Mouse (Mus musculus) left cerebral cortex, postnatal 36 days (tissue): ENCODE results near the gene Lsm2. TPM values are rescaled to one million over a fixed set of nuclear protein-coding genes. Genes with fewer than 3 reads are reported as not detected.
"Not testable (repeated sequence)": the region's sequence is repeated elsewhere in the genome, so short reads cannot be mapped to it uniquely, and the experiment has no call there.

Experiments used
- DNase-seq, 2 experiments: peaks; one replicate each; pipeline ENCODE4 v3.0.0; 2021 to 2022; ENCODE audit warnings: low spot score in 2 of 2, mixed read lengths in 1 of 2
- intact Hi-C: fragments of 180-260 bp; cut with DNase I; formaldehyde crosslinking; loops from one replicate; pipeline ENCODE4 v1.15.1; 2025
- total RNA-seq, 2 experiments: library from RNA; stranded (reverse); gene quantifications; 2 replicates each; pipeline ENCODE4 v1.2.3; 2021

Gene Lsm2
- total RNA-seq, 2 experiments from 2014 or later: 19.4 to 19.8 TPM

DNA sequence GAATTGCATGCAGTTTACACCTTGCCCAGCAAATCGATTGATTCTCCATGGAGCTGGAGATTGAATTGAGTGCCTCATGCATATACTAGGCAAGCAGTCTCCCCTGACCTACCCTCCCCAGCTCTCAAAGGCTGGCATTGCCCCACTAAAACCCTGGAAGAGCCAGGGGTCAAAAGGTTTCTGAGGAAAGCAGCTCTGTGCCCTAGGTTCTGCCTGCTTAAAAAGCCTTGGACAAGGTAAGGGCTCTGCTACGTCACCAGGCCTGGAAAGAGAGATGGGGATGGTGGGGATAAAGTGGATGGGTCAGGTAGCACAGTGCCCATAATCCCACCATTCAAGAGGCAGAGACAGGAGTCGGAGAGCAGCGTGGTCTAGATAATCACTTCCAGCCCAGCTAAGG lies 26.8 kb upstream of the Lsm2 start:
- DNase-seq: no peak
- intact Hi-C loops: loop anchor here (5.0 kb wide), 1 partner anchor 58 kb away; the partner anchor contains the start of genes C2 and Ehmt2

DNA sequence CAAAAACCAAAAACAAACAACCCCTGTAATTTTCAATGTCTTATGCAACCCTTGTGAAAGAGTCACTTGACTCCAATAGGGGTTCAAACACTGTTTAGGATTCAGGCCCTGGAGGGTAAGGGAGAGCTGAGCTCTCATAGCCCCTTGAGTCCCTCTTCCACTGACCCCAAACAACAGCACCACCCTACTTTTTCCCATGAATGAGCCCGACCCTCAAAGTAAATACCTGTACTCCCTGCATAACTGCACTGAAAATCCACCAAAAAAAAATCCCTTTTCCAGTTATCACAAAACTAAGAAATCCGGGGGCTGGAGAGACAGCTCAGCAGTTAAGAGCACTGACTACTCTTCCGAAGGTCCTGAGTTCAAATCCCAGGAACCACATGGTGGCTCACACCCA lies 25.8 kb upstream of the Lsm2 start:
- intact Hi-C loops: no loop called here
- no peak for DNase-seq

DNA sequence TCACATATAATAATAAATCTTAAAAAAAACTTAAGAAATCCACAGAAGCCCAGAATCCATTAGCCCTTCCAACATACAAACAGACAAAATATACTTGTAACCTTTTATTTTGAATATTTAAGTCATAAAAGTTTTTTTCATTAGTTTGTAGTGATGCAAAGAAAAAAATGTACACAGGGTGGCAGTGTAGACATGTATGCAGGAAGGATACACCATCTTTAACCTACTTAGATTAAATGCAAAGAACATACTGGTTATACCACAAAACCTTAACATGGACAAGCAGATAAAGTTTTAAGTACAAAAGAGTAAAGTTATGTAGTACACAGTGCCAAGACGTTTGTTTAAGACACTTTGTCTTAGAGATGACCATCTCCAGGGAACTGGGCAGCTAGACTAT lies 25.3 kb upstream of the Lsm2 start:
- DNase-seq: no peak
- intact Hi-C loops: no loop called here

DNA sequence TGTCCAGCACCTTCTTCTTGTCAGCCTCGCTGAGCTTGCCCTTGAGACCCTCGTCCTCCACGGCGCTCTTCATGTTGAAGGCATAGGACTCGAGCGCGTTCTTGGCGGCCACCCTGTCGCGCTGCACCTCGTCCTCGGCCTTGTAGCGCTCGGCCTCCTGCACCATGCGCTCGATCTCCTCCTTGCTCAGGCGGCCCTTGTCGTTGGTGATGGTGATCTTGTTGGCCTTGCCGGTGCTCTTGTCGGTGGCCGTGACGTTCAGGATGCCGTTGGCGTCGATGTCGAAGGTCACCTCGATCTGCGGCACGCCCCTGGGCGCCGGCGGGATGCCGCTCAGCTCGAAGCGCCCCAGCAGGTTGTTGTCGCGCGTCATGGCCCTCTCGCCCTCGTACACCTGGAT lies 24.4 kb upstream of the Lsm2 start:
- intact Hi-C loops, DNase-seq: not testable (repeated sequence)

DNA sequence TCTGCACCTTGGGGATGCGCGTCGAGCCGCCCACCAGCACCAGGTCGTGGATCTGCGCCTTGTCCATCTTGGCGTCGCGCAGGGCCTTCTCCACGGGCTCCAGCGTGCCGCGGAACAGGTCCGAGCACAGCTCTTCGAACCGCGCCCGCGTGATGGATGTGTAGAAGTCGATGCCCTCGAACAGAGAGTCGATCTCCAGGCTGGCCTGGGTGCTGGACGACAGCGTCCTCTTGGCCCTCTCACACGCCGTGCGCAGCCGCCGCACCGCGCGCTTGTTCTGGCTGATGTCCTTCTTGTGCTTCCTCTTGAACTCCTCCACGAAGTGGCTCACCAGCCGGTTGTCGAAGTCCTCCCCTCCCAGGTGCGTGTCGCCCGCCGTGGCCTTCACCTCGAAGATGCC lies 23.7 kb upstream of the Lsm2 start:
- intact Hi-C loops, DNase-seq: not testable (repeated sequence)

DNA sequence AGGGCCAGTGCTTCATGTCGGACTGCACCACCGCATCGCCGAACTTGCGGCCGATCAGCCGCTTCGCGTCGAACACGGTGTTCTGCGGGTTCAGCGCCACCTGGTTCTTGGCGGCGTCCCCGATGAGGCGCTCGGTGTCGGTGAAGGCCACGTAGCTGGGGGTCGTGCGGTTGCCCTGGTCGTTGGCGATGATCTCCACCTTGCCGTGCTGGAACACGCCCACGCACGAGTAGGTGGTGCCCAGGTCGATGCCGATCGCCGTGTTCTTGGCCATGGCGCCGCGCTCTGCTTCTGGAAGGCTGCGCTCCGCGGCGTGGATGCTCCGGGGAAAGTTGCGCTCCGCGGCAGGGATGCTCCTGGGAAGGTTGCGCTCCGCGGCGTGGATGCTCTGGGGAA lies 22.9 kb upstream of the Lsm2 start:
- intact Hi-C loops, DNase-seq: not testable (repeated sequence)

DNA sequence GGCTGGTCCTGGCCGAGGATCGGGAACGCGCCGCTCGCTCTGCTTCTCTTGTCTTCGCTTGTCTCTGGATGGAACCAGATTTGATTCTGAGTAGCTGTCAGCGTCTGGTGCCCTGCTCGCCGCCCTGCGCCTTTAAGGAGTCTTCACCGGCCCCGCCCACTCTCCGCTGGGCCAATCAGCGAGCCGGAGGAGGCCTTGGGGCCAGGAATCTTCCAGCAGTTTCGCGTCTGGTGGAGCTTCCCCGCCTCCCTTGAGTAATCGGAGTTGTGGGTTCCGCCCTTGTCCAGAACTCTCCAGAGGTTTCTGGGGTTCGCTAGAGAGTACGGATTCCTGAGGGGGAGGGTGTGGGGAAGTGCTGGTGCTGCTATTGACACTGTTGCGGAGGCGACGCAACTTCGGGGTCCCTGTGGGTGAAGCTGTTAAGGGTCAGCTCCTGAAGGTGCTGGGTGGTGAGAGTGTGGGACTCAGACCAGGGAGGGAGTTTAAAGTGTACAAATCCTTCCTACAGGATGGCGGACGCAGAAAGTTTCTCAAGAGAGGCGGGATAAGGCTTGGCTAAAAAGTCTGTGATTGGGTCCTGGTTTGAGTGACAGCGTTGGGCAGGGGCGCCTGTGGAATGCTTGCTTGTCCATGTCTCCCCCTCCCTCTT lies 22.4 kb upstream of the Lsm2 start, which contains the start of gene Hspa1b:
Gene Hspa1b (minus strand): TSS at position 109 of the 649 bp plus-strand sequence.
- peak; percentile 84 to 87 for DNase-seq
- intact Hi-C loops: not testable (repeated sequence)

DNA sequence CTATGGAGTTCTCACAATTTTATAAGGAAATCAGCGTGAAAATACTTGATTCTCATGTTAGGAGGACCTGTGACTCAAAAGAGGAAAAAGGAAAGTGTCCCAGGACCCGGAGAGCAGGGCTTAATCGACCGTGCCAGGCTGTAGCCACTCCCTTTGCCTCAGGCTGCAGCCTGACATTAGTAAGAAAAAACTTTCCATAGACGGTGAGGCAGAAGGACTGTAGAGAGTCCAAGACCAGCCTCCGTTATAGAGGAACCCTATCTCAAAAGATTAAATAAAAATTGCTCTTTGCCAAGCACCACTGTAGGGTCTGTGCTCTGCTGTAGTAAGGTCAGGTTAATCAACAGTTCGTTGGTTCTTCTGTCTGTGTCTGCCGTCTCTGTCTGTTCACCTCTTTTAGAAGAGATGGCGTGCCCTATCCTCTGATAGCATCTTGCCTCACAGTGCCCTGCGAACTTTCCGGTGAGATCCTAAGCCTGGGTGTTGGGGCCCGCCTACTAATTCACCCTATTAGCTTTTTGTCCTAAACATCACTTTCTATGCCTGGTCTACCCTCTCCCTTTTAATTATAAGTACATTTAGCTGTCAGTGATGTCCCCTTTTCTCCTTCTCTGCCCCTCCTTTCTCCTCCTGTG lies 21.7 kb upstream of the Lsm2 start:
- no peak for DNase-seq
- intact Hi-C loops: no loop called here

DNA sequence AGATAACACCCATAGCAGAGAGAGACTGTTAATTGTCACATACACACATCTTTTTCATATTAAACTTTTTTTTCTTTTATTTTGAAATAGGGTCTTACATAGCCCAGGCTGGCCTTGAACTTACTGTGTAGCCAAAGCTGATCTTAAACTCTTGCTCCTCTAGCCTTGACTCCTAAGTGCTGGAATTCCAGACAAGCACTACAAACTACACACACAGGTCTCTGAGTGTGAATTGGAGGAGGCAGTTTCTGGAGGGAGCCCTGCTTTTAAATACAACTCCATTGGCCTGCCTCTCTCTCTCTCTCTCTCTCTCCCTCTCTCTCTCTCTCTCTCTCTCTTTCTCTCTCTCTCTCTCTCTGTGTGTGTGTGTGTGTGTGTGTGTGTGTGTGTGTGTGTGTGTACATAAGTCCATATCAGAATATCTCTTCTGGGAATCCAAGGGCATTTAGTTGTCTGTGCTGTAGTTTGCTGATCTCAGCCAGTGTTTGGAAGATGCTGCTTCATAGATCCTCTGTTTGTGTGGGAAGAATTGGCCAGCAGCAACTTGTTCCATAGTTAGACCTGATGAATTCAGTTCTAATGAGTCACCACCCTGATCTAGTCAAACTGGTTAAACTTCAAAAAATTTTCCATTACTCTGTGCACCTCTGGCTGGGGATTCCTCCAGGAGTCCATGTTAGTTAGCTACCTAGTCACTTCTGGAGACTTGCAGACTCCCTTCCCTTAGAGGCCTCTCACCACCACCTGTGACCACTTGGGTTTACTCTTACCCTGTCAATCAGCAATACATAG lies 20.8 kb upstream of the Lsm2 start:
- no peak for DNase-seq
- intact Hi-C loops: no loop called here

DNA sequence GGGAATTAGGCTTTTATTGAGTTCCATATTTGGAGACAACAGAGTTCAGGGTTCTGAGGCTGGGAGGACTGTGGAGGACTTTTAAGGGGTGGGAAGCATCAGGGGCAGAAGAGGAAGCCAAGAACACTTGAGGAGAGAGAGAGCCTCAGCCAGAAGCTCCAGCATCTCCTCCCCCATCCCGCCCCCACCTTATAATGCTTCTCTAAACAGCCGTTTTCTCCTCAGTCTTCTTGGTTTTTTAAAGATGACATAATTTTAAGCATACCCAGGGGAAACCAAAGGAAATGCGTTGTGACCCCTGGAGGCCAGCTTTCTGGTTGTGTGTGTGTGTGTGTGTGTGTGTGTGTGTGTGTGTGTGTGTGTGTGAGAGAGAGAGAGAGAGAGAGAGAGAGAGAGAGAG lies 19.5 kb upstream of the Lsm2 start:
- no peak for DNase-seq
- intact Hi-C loops: no loop called here

DNA sequence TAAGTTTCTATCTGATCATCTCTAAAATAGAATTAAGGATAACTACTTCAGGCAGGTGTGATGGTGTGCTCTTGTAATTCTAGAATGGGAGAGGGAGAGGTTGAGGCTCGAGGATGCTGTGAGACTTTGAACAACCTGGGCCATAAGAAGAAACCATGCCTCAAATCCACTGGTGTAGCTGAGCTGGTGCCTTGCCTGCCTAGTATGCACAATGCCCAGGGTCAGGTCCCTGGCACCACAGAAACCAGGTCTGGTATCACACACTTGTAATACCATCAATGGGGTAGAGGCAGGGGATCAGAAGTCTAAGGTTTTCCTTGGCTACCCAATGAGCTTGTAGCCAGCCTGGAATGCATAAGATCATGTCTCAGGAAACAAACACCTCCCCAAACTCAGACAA lies 18.8 kb upstream of the Lsm2 start:
- DNase-seq: no peak
- intact Hi-C loops: no loop called here

DNA sequence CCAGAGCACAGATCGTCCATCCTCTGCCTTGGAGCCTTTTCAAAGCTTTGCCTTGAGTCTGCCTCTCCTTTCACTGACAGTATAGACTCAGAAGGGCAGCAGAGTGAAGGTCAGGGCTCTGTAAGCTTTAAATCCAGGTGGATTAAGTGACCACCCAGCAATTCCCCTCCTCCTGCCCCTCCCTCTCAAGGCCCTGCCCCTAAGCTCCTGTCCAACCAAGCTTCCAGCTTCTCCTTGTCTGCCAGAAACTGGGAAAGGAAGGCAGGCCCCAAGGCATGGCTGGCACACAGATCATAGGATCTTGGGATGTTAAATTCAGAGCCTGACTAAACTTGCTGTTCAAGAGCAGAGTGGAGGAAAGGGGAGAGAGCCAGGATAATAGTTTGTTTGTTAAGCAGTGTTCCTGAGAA lies 17.0 kb upstream of the Lsm2 start:
- intact Hi-C loops: no loop called here

DNA sequence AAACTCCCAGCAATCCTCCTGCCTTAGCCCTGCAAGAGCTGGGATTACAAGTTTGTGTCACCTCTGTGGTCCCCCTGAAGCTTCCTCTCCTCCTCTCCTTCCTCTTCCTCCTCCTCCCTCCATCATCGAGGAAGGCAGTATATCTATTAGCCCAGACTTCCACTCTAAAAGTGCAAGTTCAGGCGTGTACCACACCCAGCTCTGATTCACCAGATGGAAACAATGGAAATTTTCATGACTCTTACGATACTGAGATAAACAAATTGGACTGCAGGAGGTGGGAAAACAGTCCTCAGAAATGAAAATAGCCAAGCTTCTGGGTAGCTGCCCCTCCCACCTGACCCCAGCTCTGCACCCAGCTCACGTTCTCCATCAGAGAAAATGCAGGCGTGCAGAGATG lies 16.0 kb upstream of the Lsm2 start:
- intact Hi-C loops: no loop called here
- no peak for DNase-seq

More for the DNA sequence above, 17.0 kb upstream of the Lsm2 start:
- DNase-seq: no peak

DNA sequence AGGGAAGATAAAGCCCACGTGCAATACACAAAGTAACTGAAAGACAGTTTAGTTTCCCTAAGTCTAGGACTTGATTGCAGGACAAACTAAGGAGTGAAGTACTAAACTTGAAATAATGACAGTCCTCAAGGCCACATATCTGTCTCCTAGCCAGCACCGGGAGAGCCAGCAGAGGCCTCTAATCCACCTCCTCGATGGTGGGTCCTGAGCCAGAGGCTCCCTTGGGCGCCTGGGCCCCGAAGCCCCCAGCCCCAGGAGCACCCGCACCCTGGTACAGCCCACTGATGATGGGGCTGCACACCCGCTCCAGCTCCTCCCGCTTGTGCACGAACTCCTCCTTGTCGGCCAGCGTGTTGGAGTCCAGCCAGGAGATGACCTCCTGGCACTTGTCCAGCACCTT lies 11.8 kb upstream of the Lsm2 start, which contains the start of gene Gm20481:
Gene Gm20481 (plus strand): TSS at position 91 of the 400 bp plus-strand sequence.
- intact Hi-C loops, DNase-seq: not testable (repeated sequence)

DNA sequence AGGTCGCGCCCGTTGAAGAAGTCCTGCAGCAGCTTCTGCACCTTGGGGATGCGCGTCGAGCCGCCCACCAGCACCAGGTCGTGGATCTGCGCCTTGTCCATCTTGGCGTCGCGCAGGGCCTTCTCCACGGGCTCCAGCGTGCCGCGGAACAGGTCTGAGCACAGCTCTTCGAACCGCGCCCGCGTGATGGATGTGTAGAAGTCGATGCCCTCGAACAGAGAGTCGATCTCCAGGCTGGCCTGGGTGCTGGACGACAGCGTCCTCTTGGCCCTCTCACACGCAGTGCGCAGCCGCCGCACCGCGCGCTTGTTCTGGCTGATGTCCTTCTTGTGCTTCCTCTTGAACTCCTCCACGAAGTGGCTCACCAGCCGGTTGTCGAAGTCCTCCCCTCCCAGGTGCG lies 10.8 kb upstream of the Lsm2 start:
- intact Hi-C loops: not testable (repeated sequence)

DNA sequence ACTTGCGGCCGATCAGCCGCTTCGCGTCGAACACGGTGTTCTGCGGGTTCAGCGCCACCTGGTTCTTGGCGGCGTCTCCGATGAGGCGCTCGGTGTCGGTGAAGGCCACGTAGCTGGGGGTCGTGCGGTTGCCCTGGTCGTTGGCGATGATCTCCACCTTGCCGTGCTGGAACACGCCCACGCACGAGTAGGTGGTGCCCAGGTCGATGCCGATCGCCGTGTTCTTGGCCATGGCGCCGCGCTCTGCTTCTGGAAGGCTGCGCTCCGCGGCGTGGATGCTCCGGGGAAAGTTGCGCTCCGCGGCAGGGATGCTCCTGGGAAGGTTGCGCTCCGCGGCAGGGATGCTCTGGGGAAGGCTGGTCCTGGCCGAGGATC lies 10.0 kb upstream of the Lsm2 start:
- intact Hi-C loops, DNase-seq: not testable (repeated sequence)

More for the DNA sequence above, 10.8 kb upstream of the Lsm2 start:
- not testable (repeated sequence) for DNase-seq

DNA sequence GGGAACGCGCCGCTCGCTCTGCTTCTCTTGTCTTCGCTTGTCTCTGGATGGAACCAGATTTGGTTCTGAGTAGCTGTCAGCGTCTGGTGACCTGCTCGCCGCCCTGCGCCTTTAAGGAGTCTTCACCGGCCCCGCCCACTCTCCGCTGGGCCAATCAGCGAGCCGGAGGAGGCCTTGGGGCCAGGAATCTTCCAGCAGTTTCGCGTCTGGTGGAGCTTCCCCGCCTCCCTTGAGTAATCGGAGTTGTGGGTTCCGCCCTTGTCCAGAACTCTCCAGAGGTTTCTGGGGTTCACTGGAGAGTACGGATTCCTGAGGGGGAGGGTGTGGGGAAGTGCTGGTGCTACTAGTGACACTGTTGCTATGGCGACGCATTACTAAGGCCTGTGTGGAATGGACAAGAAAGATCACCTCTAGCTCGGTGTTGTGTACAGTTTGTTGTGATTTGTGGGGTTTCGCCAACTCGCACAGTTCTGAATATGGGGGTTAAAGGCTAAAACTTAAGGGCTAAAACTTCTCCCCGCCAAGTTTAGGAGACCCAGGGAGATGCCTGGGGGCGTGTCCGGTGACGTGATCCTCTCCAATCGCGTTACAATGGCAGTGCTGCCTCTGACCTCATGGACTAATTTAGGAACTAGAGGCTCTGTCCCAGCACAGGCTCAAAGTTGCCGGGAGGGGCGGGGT lies 9.5 kb upstream of the Lsm2 start, which contains the start of the genes Hspa1a and Hspa1l:
Gene Hspa1a (minus strand): TSS at position 88 of the 681 bp plus-strand sequence.
Gene Hspa1l (plus strand): TSS at position 635 of the 681 bp plus-strand sequence.
- intact Hi-C loops: not testable (repeated sequence)
- DNase-seq: peak; percentile 83

DNA sequence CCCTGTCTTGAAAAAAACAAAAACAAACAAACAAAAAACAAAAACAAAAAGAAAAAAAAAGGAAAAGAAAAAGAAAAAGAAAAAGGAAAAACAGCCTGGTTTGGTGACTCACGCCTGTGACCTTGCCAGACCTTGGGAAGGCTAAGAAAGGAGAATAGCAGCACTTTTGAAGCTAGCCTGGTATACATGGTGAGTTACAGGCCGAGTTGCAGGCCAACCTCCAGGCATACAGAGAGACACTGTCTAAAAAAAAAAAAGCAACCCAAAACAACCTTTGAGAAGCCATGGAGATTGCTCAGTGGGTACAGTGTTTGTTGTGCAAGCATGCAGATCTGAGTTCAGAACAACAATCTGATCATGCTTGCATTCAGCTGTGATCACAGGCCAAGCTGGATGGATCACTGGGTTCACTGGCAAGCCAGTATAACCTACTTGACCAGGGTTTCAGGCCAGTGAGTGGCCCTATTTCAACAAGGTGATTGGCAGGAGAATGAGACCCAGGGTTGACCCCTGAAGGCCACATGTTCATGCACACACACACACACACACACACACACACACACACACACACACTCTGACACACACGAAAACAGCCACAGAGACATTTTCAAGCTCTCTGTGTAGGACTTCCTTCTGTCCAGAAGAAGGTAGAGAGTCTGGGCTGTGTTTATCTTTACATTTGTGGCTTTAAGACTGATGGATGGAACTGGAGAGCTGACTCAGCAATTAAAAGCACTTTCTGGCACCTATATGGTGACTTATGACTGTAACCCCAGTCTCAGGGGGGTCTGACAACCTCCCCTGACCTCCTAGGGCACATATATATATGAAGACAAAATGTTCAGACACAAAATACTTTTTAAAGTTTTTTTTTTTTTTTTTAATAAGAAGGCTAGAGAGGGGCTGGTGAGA lies 5.8 kb upstream of the Lsm2 start:
- intact Hi-C loops: no loop called here
- DNase-seq: no peak

DNA sequence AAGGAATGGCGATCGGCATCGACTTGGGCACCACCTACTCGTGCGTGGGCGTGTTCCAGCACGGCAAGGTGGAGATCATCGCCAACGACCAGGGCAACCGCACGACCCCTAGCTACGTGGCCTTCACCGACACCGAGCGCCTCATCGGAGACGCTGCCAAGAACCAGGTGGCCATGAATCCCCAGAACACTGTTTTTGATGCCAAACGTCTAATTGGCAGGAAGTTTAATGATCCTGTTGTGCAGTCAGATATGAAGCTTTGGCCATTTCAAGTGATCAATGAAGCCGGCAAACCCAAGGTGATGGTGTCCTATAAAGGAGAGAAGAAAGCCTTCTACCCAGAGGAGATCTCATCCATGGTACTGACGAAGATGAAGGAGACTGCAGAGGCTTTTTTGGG lies 4.7 kb upstream of the Lsm2 start:
- no peak for DNase-seq
- intact Hi-C loops: no loop called here
